Mouse (Mus musculus): ENCODE data around the gene Cdc42se2.

Cdc42se2 gene

DNA sequence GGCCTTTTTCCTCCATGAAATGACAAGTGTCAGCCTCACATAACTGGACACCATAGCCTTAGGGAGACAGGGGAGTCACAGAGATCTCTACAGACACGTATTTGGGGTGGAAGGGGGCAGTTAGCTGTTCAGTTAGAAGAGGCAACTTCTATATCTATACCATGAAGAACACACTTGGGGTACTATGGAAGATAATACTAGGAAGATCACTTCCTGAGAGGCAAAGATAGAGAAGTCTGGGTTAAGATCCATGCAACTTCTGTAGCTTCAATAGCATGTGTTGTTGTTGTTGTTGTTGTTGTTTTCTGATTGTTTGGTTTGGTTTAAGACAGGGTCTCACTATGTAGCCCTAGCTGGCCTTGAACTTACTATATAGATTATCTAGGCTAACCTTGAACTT lies 5.7 kb upstream of the Cdc42se2 start:
- no peak for DNase-seq (ENCODE audit: low read depth, low spot score)

DNA sequence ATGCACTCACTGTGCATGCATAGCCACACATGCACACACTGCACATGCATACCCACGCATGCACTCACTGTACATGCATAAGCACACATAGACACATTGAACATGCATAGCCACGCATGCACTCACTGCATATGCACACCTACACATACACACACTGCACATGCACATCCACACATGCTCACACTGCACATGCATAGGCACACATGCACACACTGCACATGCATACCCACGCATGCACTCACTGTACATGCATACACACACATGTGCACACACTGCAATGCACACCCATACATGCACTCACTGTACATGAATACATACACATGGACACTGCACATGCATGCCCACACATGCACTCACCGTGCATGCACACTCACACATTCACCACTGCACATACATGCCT lies 4.0 kb upstream of the Cdc42se2 start:
- DNase-seq (ENCODE audit: low read depth, low spot score), result no peak

DNA sequence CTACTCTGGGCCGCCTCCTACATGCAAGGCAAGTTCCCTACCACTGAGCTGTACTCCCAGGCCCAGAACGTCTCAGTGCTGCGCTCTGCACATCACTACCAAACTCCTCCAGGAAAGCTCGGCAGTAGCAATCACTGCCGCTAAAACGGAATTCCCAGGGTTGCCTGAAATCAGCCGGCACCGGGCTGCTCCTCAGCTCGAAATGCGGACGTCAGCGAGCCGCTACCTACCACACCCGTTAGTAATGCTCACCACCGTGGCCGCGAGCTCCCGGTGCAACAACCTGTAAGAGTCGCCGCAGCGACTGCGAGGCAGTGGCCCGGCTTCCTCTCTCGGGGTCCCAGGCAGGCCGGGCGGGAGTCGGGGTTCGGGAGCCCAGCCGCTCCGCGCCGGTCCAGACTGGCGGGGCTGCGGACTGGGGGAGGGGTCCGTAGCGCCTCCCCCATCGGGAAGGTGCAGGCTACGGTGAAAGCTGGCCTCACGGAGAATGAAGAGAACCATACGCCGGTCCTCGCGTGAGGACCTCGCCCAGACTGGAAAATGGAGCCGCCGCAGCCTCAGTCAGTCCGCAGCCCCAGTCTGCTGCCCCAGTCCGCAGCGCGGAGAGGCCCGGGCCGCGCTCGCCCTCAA lies 502 bp downstream of the Cdc42se2 start:
- peak; percentile 65 for DNase-seq (ENCODE audit: low read depth, low spot score)

- DNase-seq (ENCODE audit: low read depth, low spot score), result no peak
Observed at GRCm38 (mm10) chr11:54785566-54785965, 1.9 kb downstream of the Cdc42se2 start.

GRCm38 (mm10) chr11:54784436-54784835 lies 3.0 kb downstream of the Cdc42se2 start:
- no peak for DNase-seq (ENCODE audit: low read depth, low spot score)

DNA sequence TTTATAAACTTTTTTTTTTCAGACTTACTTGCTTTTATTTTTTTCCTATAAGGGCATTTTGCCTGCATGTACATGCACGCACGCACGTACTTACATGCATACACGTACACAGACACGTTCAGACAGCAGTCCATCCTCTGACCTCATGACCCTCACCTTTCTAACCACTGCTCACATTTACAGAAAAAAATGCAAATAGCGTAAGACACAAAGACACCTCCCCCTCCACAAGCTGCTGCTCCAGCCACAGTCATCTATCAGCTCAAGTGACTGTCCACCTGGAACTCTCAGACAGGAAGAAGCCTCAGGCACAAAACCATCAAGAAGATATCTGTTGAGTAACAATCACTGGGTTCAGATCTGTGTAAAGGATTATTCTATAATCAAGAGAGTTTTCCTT lies 5.2 kb downstream of the Cdc42se2 start:
- no peak for DNase-seq (ENCODE audit: low read depth, low spot score)

- DNase-seq (ENCODE audit: low read depth, low spot score), result no peak
Observed at GRCm38 (mm10) chr11:54779946-54780345, 7.5 kb downstream of the Cdc42se2 start.

- DNase-seq (ENCODE audit: low read depth, low spot score), result peak; percentile 59
Observed at GRCm38 (mm10) chr11:54778131-54778844, 9.2 kb downstream of the Cdc42se2 start.

GRCm38 (mm10) chr11:54777387-54778130 lies 9.9 kb downstream of the Cdc42se2 start:
- peak; percentile 58 for DNase-seq (ENCODE audit: low read depth, low spot score)

DNA sequence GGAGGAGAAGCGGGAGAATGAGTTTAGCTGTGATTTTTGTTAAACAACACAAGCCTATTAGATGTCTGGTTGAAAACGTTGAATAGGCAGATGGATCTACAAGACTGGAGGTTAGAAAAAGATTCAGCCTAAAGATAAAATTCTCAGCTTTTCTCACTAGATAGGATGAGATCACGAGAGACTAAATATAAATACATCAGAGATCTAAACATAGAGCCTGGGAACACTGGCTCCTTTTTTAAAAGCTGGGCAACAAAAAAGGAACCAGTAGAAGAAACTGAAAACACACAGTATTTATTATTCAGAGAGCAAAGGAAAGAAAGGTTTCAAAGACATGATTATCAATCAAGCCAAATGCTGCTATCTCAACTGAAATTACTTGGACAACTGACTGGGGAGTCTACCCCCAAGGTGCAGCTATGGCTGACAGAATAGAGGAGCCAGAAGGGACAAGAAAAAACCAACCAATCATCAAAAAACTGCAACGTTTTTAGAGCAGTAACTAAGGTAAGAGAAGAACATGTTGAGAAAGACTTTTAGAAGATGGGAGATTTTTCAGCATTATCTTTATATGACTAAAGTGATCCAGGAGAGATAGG lies 10.6 kb downstream of the Cdc42se2 start:
- DNase-seq (ENCODE audit: low read depth, low spot score), result no peak

DNA sequence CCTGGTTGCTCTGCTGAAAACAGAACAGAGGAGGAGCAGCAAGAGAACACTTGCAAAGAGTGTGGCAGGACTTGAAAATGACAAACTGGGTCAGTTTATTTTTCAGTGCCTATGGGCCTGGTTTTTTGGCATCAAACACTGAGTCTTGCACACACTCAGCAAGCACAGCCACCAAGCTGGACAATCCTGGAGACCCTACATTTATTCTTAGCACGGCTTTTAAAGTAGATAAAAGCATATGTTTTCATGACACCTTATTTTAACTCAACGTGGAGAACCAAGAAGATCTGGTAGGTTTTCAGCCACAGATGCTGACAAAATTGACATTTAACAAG lies 11.1 kb downstream of the Cdc42se2 start:
- DNase-seq (ENCODE audit: low read depth, low spot score), result no peak

- peak; percentile 33 for DNase-seq (ENCODE audit: low read depth, low spot score)
Observed at GRCm38 (mm10) chr11:54775628-54776366, 11.7 kb downstream of the Cdc42se2 start.

GRCm38 (mm10) chr11:54774282-54775078 lies 13.0 kb downstream of the Cdc42se2 start:
- peak; percentile 62 for DNase-seq (ENCODE audit: low read depth, low spot score)

- DNase-seq (ENCODE audit: low read depth, low spot score), result no peak
Observed at GRCm38 (mm10) chr11:54771549-54771948, 15.9 kb downstream of the Cdc42se2 start.

- DNase-seq (ENCODE audit: low read depth, low spot score), result peak; percentile 33
Observed at GRCm38 (mm10) chr11:54769843-54770242, 17.6 kb downstream of the Cdc42se2 start.

DNA sequence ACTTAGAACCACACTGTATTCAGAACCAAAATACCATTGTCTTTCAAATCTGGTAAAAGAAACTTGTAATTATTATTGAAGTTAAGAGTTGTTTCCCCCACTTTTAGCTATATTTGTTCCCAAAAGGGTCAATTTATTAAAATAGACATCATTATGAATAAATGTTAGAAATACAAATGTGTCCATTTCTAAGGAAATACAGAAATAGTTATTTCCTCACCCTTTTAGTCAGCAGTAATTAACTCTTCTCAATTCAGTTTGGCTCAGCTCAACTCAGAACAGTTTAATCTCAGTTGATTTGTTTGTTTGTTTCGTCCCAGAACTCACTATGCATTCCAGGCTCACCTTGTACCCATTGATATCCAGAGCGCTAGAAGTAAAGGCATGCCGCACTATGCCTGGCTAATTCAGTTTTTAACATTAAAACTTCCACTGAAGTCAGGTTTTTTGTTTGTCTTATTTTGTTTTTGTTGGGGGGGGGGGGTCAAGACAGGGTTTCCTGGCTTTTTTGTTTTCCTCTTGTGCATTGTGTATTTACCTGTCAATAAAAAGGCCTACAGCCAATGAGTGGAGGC lies 19.3 kb downstream of the Cdc42se2 start:
- DNase-seq (ENCODE audit: low read depth, low spot score), result no peak

DNA sequence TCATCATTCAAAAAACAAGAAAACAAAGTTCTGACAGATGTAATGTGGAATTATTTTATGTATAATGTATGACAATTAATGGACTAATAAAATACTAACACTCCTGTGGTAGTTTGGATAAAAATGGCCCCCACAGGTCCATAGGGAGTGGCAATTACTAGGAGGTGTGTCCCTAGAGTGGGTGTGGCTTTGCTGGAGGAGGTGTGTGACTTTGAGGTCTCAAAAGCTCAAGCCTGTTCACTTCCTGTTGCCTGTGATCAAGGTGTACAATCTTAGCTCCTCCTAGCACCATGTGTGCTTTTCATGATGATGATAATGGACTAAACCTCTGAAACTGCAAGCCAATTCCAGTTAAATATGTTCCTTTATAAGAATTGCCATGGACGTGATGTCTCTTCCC lies 22.7 kb downstream of the Cdc42se2 start:
- peak; percentile 81 for DNase-seq (ENCODE audit: low read depth, low spot score)

- DNase-seq (ENCODE audit: low read depth, low spot score), result peak; percentile 83
Observed at GRCm38 (mm10) chr11:54764026-54764425, 23.4 kb downstream of the Cdc42se2 start.

DNA sequence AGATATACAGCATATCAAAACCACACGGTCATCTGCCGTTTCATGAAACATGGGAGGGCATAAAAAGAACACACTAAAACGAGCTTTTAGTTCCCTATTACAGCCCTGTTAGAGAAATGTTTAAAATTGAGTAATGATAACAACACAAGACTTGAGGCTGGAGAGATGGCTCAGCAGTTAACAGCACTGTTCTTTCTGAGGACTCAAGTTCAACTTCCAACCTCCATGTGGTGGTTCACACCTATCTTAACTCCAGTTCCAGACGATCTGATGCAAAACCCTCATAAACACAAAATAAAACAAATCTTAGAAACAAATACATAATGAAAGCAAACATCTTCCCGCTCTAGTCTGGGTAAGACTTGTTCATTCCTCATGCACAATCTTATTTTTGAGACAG lies 24.7 kb downstream of the Cdc42se2 start:
- DNase-seq (ENCODE audit: low read depth, low spot score), result no peak

DNA sequence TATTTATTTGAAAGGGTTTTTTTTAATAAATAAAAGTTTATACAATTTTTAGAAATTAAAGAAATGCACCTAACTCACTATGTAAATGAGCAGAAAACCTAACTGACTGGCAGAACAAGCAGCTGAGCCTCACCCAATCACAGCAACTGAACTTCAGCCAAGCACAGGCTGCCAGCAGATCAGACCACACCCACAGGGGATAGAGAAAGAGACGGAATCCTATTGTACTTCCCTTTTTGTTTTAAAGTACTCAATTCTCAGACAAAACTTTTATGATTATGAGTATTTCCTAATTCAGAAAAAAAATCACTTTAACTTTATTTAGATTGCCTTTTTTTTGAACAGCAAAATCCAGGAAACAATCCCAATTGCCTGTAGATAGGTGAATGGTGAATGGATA lies 29.5 kb downstream of the Cdc42se2 start:
- DNase-seq (ENCODE audit: low read depth, low spot score), result peak; percentile 48
